Mouse (Mus musculus) liver, postnatal 0 days (tissue): ENCODE measurements around the gene Wnt4. TPM values are rescaled to one million over a fixed set of nuclear protein-coding genes. Genes with fewer than 3 reads are reported as not detected.

ENCODE experiments used
- ATAC-seq: fragments of 200-750 bp; cut with Nextera tagmentation; 2 replicates; pipeline ENCODE4 v1.8.0; 2017; ENCODE audit warnings: mild to moderate bottlenecking, moderate library complexity
- DNase-seq: peaks from one replicate; pipeline ENCODE4 v3.0.0-alpha.2; 2016
- H3K27ac ChIP-seq: fragments of 300-500 bp; sonication (generic); 2 replicates; pipeline ENCODE4 v1.5.1; 2014; ENCODE audit warnings: antibody characterized with exemption, moderate library complexity, mild to moderate bottlenecking, low read depth
- H3K27me3 ChIP-seq: fragments of 300-500 bp; sonication (generic); 2 replicates; pipeline ENCODE4 v1.6.1; 2014; ENCODE audit warnings: low read length, control low read depth, mixed read lengths; ENCODE audit not compliant: insufficient read depth
- H3K36me3 ChIP-seq: fragments of 300-500 bp; sonication (generic); replicated peaks from 2 replicates; pipeline ENCODE4 v1.6.1; 2014; ENCODE audit warnings: mild to moderate bottlenecking, control low read depth, low read length, moderate library complexity, mixed read lengths; ENCODE audit not compliant: insufficient read depth
- H3K4me1 ChIP-seq: fragments of 300-500 bp; sonication (generic); 2 replicates; pipeline ENCODE4 v1.6.1; 2014; ENCODE audit warnings: antibody characterized with exemption, mild to moderate bottlenecking, control low read depth; ENCODE audit not compliant: insufficient read depth
- H3K4me2 ChIP-seq: fragments of 300-500 bp; sonication (generic); 2 replicates; pipeline ENCODE4 v1.6.1; 2014; ENCODE audit warnings: low read depth, mild to moderate bottlenecking, low read length, moderate library complexity, mixed read lengths
- H3K4me3 ChIP-seq: fragments of 300-500 bp; sonication (generic); 2 replicates; pipeline ENCODE4 v1.5.1; 2014; ENCODE audit warnings: low read depth, low read length
- H3K9ac ChIP-seq: fragments of 300-500 bp; sonication (generic); replicated peaks from 2 replicates; pipeline ENCODE4 v1.6.1; 2014; ENCODE audit warnings: mild to moderate bottlenecking, moderate library complexity
- H3K9me3 ChIP-seq: fragments of 300-500 bp; sonication (generic); 2 replicates; pipeline ENCODE4 v1.6.1; 2016; ENCODE audit warnings: mild to moderate bottlenecking, control low read depth, low read length, mixed read lengths
- CTCF ChIP-seq: sonication (generic); IDR thresholded peaks from 2 replicates; pipeline ENCODE4 v1.5.1; 2016; ENCODE audit warnings: antibody characterized with exemption, low read depth
- EP300 ChIP-seq: IDR thresholded peaks from 2 replicates; pipeline ENCODE4 v1.6.1; 2016; ENCODE audit warnings: antibody characterized with exemption, low read depth, mild to moderate bottlenecking
- WGBS: fragments of 180-500 bp; shearing (Covaris S2); extraction: QIAGEN DNeasy Blood & Tissue Kit; methylation state at CpG from one replicate; pipeline ENCODE4 v1.1.7; 2014; ENCODE audit not compliant: insufficient replicate concordance; 5-methylcytosine and 5-hydroxymethylcytosine counted together
- polyA plus RNA-seq: library from polyadenylated mRNA; unstranded; fragments of >200 nt; fragmentation: Nextera tagmentation; extraction: Ambion mirVana; gene quantifications from 2 replicates; pipeline ENCODE4 v1.2.1, GENCODE M21; 2015

Gene Wnt4
- polyA plus RNA-seq = 5.1 and 5.7 TPM in 2 replicates

GRCm38 (mm10) chr4:137277166-137277513 is at the start of gene Wnt4:
Gene Wnt4 (plus strand): TSS chr4:137277489.
- Histone ChIP-seq H3K27ac (0 out of 2 replicates have a peak within 1 kb of the TSS, but pooled peaks have one; percentile 34), H3K9ac (peak within 1 kb of the TSS; percentile 67), H3K9me3 (no peaks in the 10 kb centered on the region), H3K36me3 (no peaks in the 10 kb centered on the region), H3K4me3 (peak within 1 kb of the TSS; percentile 57), H3K4me1 (no peaks in the 10 kb centered on the region), H3K4me2 (peak within 1 kb of the TSS; percentile 72), H3K27me3 (peaks cover 62% of the 10 kb centered on the region)
- 0% methylated on average over 1 of the region's 45 CpGs for WGBS
- ATAC-seq (peak; percentile 82), DNase-seq (peak; percentile 77)
- TF ChIP-seq EP300 (no peak), CTCF (no peak)

DNA sequence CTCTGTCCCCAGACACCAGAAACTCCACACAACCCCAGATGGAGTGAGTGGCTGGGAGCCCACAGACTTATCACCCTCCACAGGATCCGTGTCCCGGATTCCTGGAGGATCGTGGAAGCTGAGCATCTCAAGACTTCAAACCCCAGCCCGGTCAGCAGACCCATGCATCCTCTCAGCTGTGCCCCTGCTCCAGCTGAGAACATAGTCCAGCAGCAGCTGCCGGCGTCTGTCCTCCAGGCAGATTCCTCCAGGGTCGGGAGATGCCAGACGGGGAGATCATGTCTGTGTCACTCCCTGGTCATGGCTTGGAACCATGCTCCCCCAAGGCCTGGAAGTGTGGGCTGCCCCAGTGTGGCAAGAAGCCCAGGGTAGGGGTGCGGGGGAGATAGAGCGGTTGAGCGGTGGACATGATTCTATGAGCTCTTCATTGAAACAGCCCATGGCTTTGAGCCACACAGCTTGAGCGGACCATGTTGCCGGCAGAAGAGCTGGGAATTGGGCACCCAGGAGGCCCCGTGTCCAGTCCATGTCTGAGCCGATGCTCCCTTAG is 48.6 kb upstream of the Wnt4 start:
- Histone ChIP-seq H3K4me1 (peaks cover 9% of the 10 kb centered on the region), H3K4me2 (no peak overlapping the region), H3K27ac (no peak overlapping the region), H3K27me3 (no peaks in the 10 kb centered on the region), H3K9ac (no peak overlapping the region), H3K9me3 (no peaks in the 10 kb centered on the region), H3K36me3 (no peaks in the 10 kb centered on the region), H3K4me3 (no peak overlapping the region)
- ATAC-seq (no peak), DNase-seq (no peak)
- TF ChIP-seq CTCF (no peak), EP300 (no peak)
- WGBS = 89% methylated on average over 15 of the region's 15 CpGs

GRCm38 (mm10) chr4:137231494-137232470 is 45.5 kb upstream of the Wnt4 start:
- H3K27ac ChIP-seq = no peak overlapping the region
- H3K9ac ChIP-seq = no peak overlapping the region
- H3K4me2 ChIP-seq = no peak overlapping the region
- no peaks in the 10 kb centered on the region for H3K27me3 ChIP-seq
- no peak for TF ChIP-seq CTCF
- no peak for TF ChIP-seq EP300
- H3K9me3 ChIP-seq = no peaks in the 10 kb centered on the region
- H3K36me3 ChIP-seq = no peaks in the 10 kb centered on the region
- H3K4me1 ChIP-seq = peaks cover 9% of the 10 kb centered on the region
- H3K4me3 ChIP-seq = no peak overlapping the region
- ATAC-seq (peak; percentile 49; the same call in 1 of the 2 replicates), DNase-seq (peak; percentile 68)
- 59% methylated on average over 16 of the region's 16 CpGs for WGBS

DNA sequence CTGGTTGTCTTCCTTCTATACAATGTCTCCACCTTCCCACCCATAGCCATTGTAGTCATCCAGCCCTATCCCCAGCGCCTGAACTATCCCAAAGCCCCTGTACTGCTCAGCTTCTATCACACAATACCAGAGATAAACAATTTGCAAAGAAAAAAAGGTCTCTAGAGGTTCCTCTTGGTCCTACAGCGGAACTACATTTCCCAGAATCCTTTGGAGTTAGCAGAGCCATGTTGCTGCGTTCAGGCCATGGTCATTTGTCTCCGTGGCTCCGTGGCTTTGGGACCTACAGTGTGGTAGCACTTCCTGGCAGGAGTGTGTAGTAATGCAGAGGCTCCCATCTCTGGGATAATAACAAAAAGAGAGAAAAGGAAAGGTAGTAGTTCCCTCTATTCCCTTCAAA is 43.7 kb upstream of the Wnt4 start:
- H3K4me1 ChIP-seq = peaks cover 9% of the 10 kb centered on the region
- TF ChIP-seq CTCF (no peak), EP300 (no peak)
- H3K9me3 ChIP-seq = no peaks in the 10 kb centered on the region
- no peak overlapping the region for H3K4me2 ChIP-seq
- H3K27me3 ChIP-seq = no peaks in the 10 kb centered on the region
- H3K9ac ChIP-seq = no peak overlapping the region
- H3K4me3 ChIP-seq = no peak overlapping the region
- no peaks in the 10 kb centered on the region for H3K36me3 ChIP-seq
- no peak overlapping the region for H3K27ac ChIP-seq
- ATAC-seq (no peak), DNase-seq (no peak)
- WGBS = 66% methylated on average over 5 of the region's 5 CpGs

- H3K27ac ChIP-seq = no peak overlapping the region
- H3K4me2 ChIP-seq = no peak overlapping the region
- DNase-seq (no peak), ATAC-seq (no peak)
- 79% methylated on average over 2 of the region's 2 CpGs for WGBS
- no peaks in the 10 kb centered on the region for H3K36me3 ChIP-seq
- H3K9me3 ChIP-seq = no peaks in the 10 kb centered on the region
- no peak overlapping the region for H3K4me3 ChIP-seq
- peaks cover 9% of the 10 kb centered on the region for H3K4me1 ChIP-seq
- no peak overlapping the region for H3K9ac ChIP-seq
- H3K27me3 ChIP-seq = no peaks in the 10 kb centered on the region
- TF ChIP-seq CTCF (no peak), EP300 (no peak)
These were observed 42.8 kb upstream of the Wnt4 start for GRCm38 (mm10) chr4:137234444-137234843.

DNA sequence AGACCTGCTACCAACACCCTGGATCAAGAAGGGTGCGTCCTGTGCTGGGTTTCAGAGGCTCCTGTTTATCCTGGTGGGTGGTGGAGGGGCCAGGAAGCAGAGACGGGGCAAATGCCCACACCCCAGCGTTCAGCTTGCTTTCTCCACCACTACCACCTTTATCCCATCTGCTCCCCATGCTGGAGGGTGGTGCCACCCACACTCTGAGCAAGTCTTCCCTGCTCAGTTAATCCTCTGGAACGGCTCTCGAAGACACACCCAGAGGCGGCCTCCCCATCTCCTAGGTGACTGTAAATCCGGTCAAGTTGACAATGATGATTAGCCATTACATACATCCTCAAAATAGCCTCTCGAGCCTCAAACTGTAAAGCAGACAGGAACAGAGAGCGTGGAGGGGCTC is 41.9 kb upstream of the Wnt4 start:
- Histone ChIP-seq H3K27ac (no peak overlapping the region), H3K9ac (no peak overlapping the region), H3K4me3 (no peak overlapping the region), H3K4me1 (peaks cover 9% of the 10 kb centered on the region), H3K36me3 (no peaks in the 10 kb centered on the region), H3K9me3 (no peaks in the 10 kb centered on the region), H3K4me2 (no peak overlapping the region), H3K27me3 (no peaks in the 10 kb centered on the region)
- ATAC-seq (no peak), DNase-seq (no peak)
- WGBS = 64% methylated on average over 9 of the region's 9 CpGs
- no peak for TF ChIP-seq CTCF
- TF ChIP-seq EP300 = no peak
